ENCODE assay signal across 12 mouse cellular contexts in the genomic region with DNA sequence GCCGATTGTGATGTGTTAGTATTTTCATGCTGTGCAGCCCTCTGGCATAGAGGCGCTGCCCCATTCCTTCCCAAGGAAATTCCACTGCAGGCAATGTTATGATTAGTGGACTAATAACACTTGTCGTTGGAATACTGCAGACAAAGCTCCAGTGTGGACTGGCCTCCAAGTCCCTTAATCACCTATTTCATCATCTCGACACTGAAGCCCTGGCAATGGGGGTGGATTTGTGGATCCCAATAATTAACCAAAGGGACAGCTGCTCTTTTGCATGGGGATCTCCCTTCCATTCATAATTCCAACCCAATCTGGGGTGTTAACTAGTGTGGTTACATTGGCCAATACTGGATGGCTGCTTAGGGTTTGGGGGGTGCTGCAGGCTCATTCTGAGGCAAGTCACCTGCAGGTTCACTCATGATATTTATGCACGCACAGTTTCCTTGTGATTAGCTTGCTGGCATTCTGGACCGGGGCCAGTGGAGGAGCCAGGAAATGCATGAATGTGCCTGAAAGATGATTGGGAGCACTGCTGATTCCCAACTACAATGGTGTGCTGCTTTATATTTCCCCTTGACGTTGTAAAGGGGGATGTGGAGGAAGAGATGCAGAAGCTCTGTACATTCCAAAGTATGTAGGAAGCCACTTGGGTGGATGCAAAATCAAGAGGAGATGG. TPM values are rescaled to one million over a fixed set of nuclear protein-coding genes. Genes with fewer than 3 reads are reported as not detected.
DNase-seq lines count a peak whose midpoint lies in the region; ATAC-seq and TF ChIP-seq lines count a peak whose summit lies in the region.
"Had no signal": no experiment of that assay in that cellular context is flagged by ENCODE, and none has a peak within 500 bp of the region (broad histone marks: within the 10 kb centered on the region; RNA-seq: fewer than 3 reads in every experiment).

No protein-coding gene starts in this region.

- H3K4me1 ChIP-seq in hindbrain, postnatal 0 days (ENCODE audit: insufficient read depth, low read length), result no peaks in the 10 kb centered on the region
- no peaks in the 10 kb centered on the region for H3K4me1 ChIP-seq in hindbrain, embryonic 11.5 days (replicated peaks; ENCODE audit: control insufficient read depth, insufficient read depth, low read length)
- no peaks in the 10 kb centered on the region; the same call in 1 of the 2 replicates for H3K4me1 ChIP-seq in lung, postnatal 0 days (ENCODE audit: insufficient read depth, low read depth, low read length)
- H3K4me1 ChIP-seq: liver, embryonic 15.5 days had no signal

- WGBS in hindbrain, postnatal 0 days, result 55% methylated on average over 7 of the region's 7 CpGs
- WGBS in hindbrain, embryonic 11.5 days, result 71% methylated on average over 7 of the region's 7 CpGs
- 29% methylated on average over 7 of the region's 7 CpGs for WGBS in lung, postnatal 0 days

- no peak overlapping the region for H3K9ac ChIP-seq in hindbrain, postnatal 0 days (replicated peaks; ENCODE audit: low read length)
- H3K9ac ChIP-seq in hindbrain, embryonic 11.5 days (ENCODE audit: low read depth, low read length), result no peak overlapping the region
- no peak overlapping the region for H3K9ac ChIP-seq in lung, postnatal 0 days (replicated peaks; ENCODE audit: low read depth)
- H3K9ac ChIP-seq: liver, embryonic 15.5 days had no signal

- no peak overlapping the region for H3K4me3 ChIP-seq in hindbrain, postnatal 0 days (ENCODE audit: low read length)
- no peak overlapping the region for H3K4me3 ChIP-seq in hindbrain, embryonic 11.5 days (ENCODE audit: low read depth, low read length)
- H3K4me3 ChIP-seq in lung, postnatal 0 days (ENCODE audit: low read depth, low read length), result no peak overlapping the region
- no peak overlapping the region for H3K4me3 ChIP-seq in layer of hippocampus, adult 2 months
- H3K4me3 ChIP-seq: liver, embryonic 15.5 days had no signal

- no peak for TF ChIP-seq EP300 in lung, postnatal 0 days (IDR thresholded peaks at IDR 0.05)

- no peaks in the 10 kb centered on the region for H3K27me3 ChIP-seq in hindbrain, postnatal 0 days (ENCODE audit: insufficient read depth, low read length)
- no peaks in the 10 kb centered on the region for H3K27me3 ChIP-seq in hindbrain, embryonic 11.5 days (ENCODE audit: control insufficient read depth, insufficient read depth, low read length)
- no peaks in the 10 kb centered on the region for H3K27me3 ChIP-seq in lung, postnatal 0 days (replicated peaks; ENCODE audit: insufficient read depth, low read length)
- H3K27me3 ChIP-seq: liver, embryonic 15.5 days had no signal

- DNase-seq in cerebellum, postnatal 25 days, result peak; percentile 15 to 41
- no peak for DNase-seq in cerebellum, adult 9-10 months
- peak; percentile 22 for DNase-seq in hindbrain, postnatal 0 days (ENCODE audit: low spot score)
- DNase-seq in hindbrain, embryonic 11.5 days (ENCODE audit: low spot score), result no peak
- peak; percentile 64 for DNase-seq in brain, embryonic 14.5 days (ENCODE audit: low read depth)
- DNase-seq in lung, postnatal 0 days (ENCODE audit: low spot score), result peak; percentile 71
- no peak for DNase-seq in frontal cortex, postnatal 25 days (ENCODE audit: low spot score in 2 of 2)
- DNase-seq in layer of hippocampus, adult 2 months (ENCODE audit: low spot score in 2 of 2), result no peak
- DNase-seq: right cerebral cortex, postnatal 4 days; thymus, postnatal 25 days had no signal

- ATAC-seq in hindbrain, postnatal 0 days, result no peak
- ATAC-seq in hindbrain, embryonic 11.5 days (ENCODE audit: low FRiP score), result no peak
- peak; percentile 73 for ATAC-seq in lung, postnatal 0 days

- no peak for TF ChIP-seq POLR2A in brain, embryonic 14.5 days (IDR thresholded peaks at IDR 0.05; ENCODE audit: borderline replicate concordance, extremely low read depth, insufficient read depth, insufficient read length, poor library complexity, severe bottlenecking)

- H3K9me3 ChIP-seq in hindbrain, postnatal 0 days (ENCODE audit: low read length), result no peaks in the 10 kb centered on the region
- H3K9me3 ChIP-seq in hindbrain, embryonic 11.5 days (ENCODE audit: control insufficient read depth, low read length), result no peaks in the 10 kb centered on the region
- no peaks in the 10 kb centered on the region for H3K9me3 ChIP-seq in lung, postnatal 0 days (ENCODE audit: low read length)
- H3K9me3 ChIP-seq: liver, embryonic 15.5 days had no signal

- no peak overlapping the region for H3K4me2 ChIP-seq in hindbrain, postnatal 0 days (ENCODE audit: low read depth, low read length)
- H3K4me2 ChIP-seq in hindbrain, embryonic 11.5 days (replicated peaks; ENCODE audit: low read depth, low read length), result no peak overlapping the region
- H3K4me2 ChIP-seq in lung, postnatal 0 days (replicated peaks; ENCODE audit: low read depth, low read length), result no peak overlapping the region
- H3K4me2 ChIP-seq: liver, embryonic 15.5 days had no signal

- no peak overlapping the region for H3K27ac ChIP-seq in hindbrain, postnatal 0 days
- H3K27ac ChIP-seq in hindbrain, embryonic 11.5 days (ENCODE audit: low read depth, low read length), result no peak overlapping the region
- no peak overlapping the region for H3K27ac ChIP-seq in lung, postnatal 0 days (ENCODE audit: low read length)
- no peak overlapping the region for H3K27ac ChIP-seq in layer of hippocampus, adult 2 months
- H3K27ac ChIP-seq: liver, embryonic 15.5 days had no signal

- H3K36me3 ChIP-seq in hindbrain, postnatal 0 days (ENCODE audit: insufficient read depth, low read length), result no peaks in the 10 kb centered on the region
- no peaks in the 10 kb centered on the region for H3K36me3 ChIP-seq in hindbrain, embryonic 11.5 days (ENCODE audit: control insufficient read depth, insufficient read depth, low read length)
- H3K36me3 ChIP-seq in lung, postnatal 0 days (ENCODE audit: insufficient read depth, low read length), result no peaks in the 10 kb centered on the region
- H3K36me3 ChIP-seq: liver, embryonic 15.5 days had no signal

- TF ChIP-seq CTCF in hindbrain, postnatal 0 days (IDR thresholded peaks at IDR 0.05; ENCODE audit: low read depth), result no peak
- no peak for TF ChIP-seq CTCF in brain, embryonic 14.5 days (IDR thresholded peaks at IDR 0.05; ENCODE audit: borderline replicate concordance, extremely low read depth, insufficient read depth, insufficient read length)
- TF ChIP-seq CTCF in lung, postnatal 0 days (IDR thresholded peaks at IDR 0.05), result no peak
- TF ChIP-seq CTCF in layer of hippocampus, adult 2 months (conservative IDR thresholded peaks at IDR 0.05), result no peak

RNA-seq across cellular contexts. Expression of gene Plac1, which starts 25.2 kb away (rescaled TPM):
- not detected in 2 replicates for total RNA-seq in hindbrain, postnatal 0 days (2014; rRNA removed)
- polyA plus RNA-seq in hindbrain, postnatal 0 days (2015; fragmentation: Nextera tagmentation; extraction: Ambion mirVana), result 0.45 TPM in 1 of 2 replicates, not detected in the other
- polyA plus RNA-seq in hindbrain, embryonic 11.5 days (2014; fragmentation: Nextera tagmentation; extraction: Ambion mirVana), result 1.4 and 2.6 TPM in 2 replicates
- 0.88 and 0.97 TPM in 2 replicates for polyA plus RNA-seq in brain, embryonic 14.5 days (2012; rRNA removed)
- 2.5 and 3.9 TPM in 2 replicates for polyA plus RNA-seq in lung, postnatal 0 days (2015; fragmentation: Nextera tagmentation; extraction: Ambion mirVana)
- not detected for total RNA-seq in layer of hippocampus, adult 2 months (2021)

RNA-seq across cellular contexts. Expression of gene Fam122b, which starts 54.9 kb away (rescaled TPM):
- 1.8 and 3.1 TPM in 2 replicates for total RNA-seq in hindbrain, postnatal 0 days (2014; rRNA removed)
- 2.6 and 3.0 TPM in 2 replicates for polyA plus RNA-seq in hindbrain, postnatal 0 days (2015; fragmentation: Nextera tagmentation; extraction: Ambion mirVana)
- polyA plus RNA-seq in hindbrain, embryonic 11.5 days (2014; fragmentation: Nextera tagmentation; extraction: Ambion mirVana), result 7.9 and 8.0 TPM in 2 replicates
- polyA plus RNA-seq in brain, embryonic 14.5 days (2012; rRNA removed), result 6.0 and 8.6 TPM in 2 replicates
- 4.9 and 5.3 TPM in 2 replicates for polyA plus RNA-seq in lung, postnatal 0 days (2015; fragmentation: Nextera tagmentation; extraction: Ambion mirVana)
- total RNA-seq in layer of hippocampus, adult 2 months (2021), result 1 to 10 TPM; 3.0 to 3.7 TPM

RNA-seq across cellular contexts. Expression of gene Fam122c, which starts 58.5 kb away (rescaled TPM):
- total RNA-seq in hindbrain, postnatal 0 days (2014; rRNA removed), result not detected in 2 replicates
- polyA plus RNA-seq in hindbrain, postnatal 0 days (2015; fragmentation: Nextera tagmentation; extraction: Ambion mirVana), result not detected in 2 replicates
- not detected in 2 replicates for polyA plus RNA-seq in hindbrain, embryonic 11.5 days (2014; fragmentation: Nextera tagmentation; extraction: Ambion mirVana)
- polyA plus RNA-seq in brain, embryonic 14.5 days (2012; rRNA removed), result not detected in 2 replicates
- not detected in 2 replicates for polyA plus RNA-seq in lung, postnatal 0 days (2015; fragmentation: Nextera tagmentation; extraction: Ambion mirVana)
- total RNA-seq in layer of hippocampus, adult 2 months (2021), result not detected
- polyA plus RNA-seq: liver, embryonic 15.5 days; neural tube, embryonic 11.5 days had no signal

Comparison
In these comparisons a context has a peak if more than half of its experiments do, and no peak if none do; other contexts are left out.
1. DNase-seq: peak in cerebellum, postnatal 25 days (2 of 2), hindbrain, postnatal 0 days (single experiment), brain, embryonic 14.5 days (single experiment) and lung, postnatal 0 days (single experiment); none in cerebellum, adult 9-10 months (single experiment), hindbrain, embryonic 11.5 days (single experiment), frontal cortex, postnatal 25 days (0 of 2) and layer of hippocampus, adult 2 months (0 of 2).